Mouse (Mus musculus) bone marrow, adult 2 months (tissue): ENCODE measurements at regions not wholly inside any gene's neighbourhood (a gene's known extent, or its start where the extent isn't known, plus 50 kb on each side); places are given as distances from the start of the nearest gene placed in this dataset.

Source experiments
- CTCF ChIP-seq: fragments of 200-500 bp; IDR thresholded peaks from 2 replicates; pipeline ENCODE4 v1.5.1; 2011; ENCODE audit warnings: low read length, control low read depth; ENCODE audit not compliant: control insufficient read depth, insufficient read depth
- POLR2A ChIP-seq: fragments of 200-500 bp; IDR thresholded peaks from 2 replicates; pipeline ENCODE4 v1.6.1; 2011; ENCODE audit warnings: low read depth, mild to moderate bottlenecking, control low read depth, low read length, borderline replicate concordance; ENCODE audit not compliant: control insufficient read depth

DNA sequence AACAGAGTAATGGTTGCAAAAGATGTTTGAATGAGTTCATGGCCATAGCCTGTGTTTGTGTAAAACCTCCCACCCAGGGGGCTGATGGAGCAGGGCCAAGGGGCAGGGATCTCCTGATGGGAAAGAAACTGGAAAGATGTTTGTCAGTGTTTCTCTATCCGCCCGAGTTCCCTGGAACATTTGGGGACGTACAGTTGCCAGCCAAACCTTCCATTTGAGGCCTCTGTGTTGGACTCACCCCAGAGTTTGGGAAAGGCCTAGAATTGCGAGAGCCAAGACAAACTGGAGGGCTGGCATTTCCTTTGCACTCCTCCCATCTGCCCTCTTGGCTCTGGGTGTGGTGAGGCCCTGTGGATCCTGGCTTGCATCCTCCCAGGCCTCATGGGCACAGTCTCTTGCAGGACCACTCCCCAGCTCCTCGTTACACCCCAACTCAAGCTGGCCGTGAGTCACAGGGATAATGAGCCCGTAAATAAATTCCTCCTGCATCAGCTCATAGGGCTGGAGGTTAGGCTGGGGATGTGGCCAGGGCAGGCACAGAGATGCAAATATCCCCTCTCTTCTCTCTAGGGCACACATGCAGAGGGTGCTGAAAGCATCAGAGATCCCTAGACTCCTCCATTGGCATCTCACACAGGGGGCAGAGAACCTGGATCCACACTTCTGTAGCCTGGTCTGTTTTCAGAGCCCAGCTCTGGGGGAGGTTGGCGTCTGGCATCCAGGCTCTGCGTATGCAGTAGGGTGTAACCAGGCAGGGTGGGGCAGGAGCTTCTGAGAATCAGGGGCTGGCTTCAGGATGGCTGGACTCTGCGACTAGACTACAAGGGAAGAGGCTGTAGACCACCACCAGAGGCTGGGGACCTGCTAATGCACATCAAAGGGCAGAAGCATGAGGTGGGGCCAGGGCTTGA, 306.7 kb downstream of the Rps24 start:
- no peak for TF ChIP-seq POLR2A
- no peak for TF ChIP-seq CTCF
